26 mouse cellular contexts compared by ENCODE assay signal in the genomic region with DNA sequence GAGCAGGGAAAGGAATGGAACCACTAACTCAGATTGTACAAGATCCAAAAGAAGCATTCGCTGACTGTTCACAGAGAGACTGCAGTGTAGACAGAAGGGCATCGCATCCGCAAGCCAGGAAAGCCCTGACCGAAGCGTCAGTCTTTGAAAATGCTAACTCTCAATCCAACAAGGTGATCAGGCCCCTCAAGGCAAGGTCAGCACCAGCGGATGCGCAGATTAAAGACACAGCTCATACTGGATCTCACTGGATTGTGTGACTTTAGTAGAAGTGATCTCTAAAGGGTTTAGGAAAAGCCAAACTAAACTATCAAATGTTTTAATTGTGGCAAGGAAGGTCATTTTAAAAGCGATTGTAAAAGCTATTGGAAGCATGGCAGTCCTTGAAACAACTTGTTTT. TPM values are rescaled to one million over a fixed set of nuclear protein-coding genes. Genes with fewer than 3 reads are reported as not detected.
"Had no signal": no experiment of that assay in that cellular context is flagged by ENCODE, and none has a peak within 500 bp of the region (broad histone marks: within the 10 kb centered on the region; RNA-seq: fewer than 3 reads in every experiment).

No protein-coding gene starts in this region.

- ATAC-seq: liver, postnatal 0 days; lung, postnatal 0 days; midbrain, embryonic 16.5 days had no signal

- DNase-seq: liver, postnatal 0 days; lung, adult 2 months; lung, postnatal 4 days; midbrain, embryonic 14.5 days; retina, postnatal 1 day; right cerebral cortex, adult 18-20 months; right cerebral cortex, postnatal 25 days; right cerebral cortex, postnatal 4 days; spleen, adult 18-20 months; thymus, adult 18-20 months; thymus, postnatal 25 days; thymus, postnatal 4 days had no signal

- H3K4me3 ChIP-seq: lung, embryonic 15.5 days; midbrain, embryonic 10.5 days; midbrain, embryonic 12.5 days; myocyte; neural tube, embryonic 13.5 days; neural tube, embryonic 15.5 days had no signal

- H3K9me3 ChIP-seq: lung, embryonic 15.5 days; midbrain, embryonic 10.5 days; midbrain, embryonic 12.5 days; neural tube, embryonic 13.5 days; neural tube, embryonic 15.5 days had no signal

- H3K27ac ChIP-seq: lung, embryonic 15.5 days; midbrain, embryonic 10.5 days; midbrain, embryonic 12.5 days; neural tube, embryonic 13.5 days; neural tube, embryonic 15.5 days had no signal

- H3K36me3 ChIP-seq: lung, embryonic 15.5 days had no signal

- H3K27me3 ChIP-seq: lung, embryonic 15.5 days; midbrain, embryonic 12.5 days; neural tube, embryonic 13.5 days; neural tube, embryonic 15.5 days had no signal

- H3K9ac ChIP-seq: liver, postnatal 0 days; lung, embryonic 15.5 days; midbrain, embryonic 12.5 days; neural tube, embryonic 13.5 days; neural tube, embryonic 15.5 days had no signal

- H3K4me2 ChIP-seq: lung, embryonic 15.5 days; midbrain, embryonic 12.5 days; neural tube, embryonic 13.5 days; neural tube, embryonic 15.5 days had no signal

RNA-seq across cellular contexts. Expression of gene Ctf2, which starts 38.7 kb away (rescaled TPM):
- total RNA-seq: megakaryocyte, adult 5-6 weeks; megakaryocyte-erythroid progenitor cell, adult 5-6 weeks had no signal
- polyA plus RNA-seq: liver, postnatal 0 days; lung, adult 2 months; neural tube, embryonic 11.5 days; neural tube, embryonic 13.5 days; small intestine, adult 2 months; thymus, postnatal 0 days; urinary bladder, adult 2 months had no signal
